Mouse (Mus musculus) kidney, adult 10 weeks (tissue): ENCODE data around the gene Arhgap11a. TPM values are rescaled to one million over a fixed set of nuclear protein-coding genes. Genes with fewer than 3 reads are reported as not detected.

Source experiments
- polyA plus RNA-seq: library from polyadenylated mRNA; stranded (reverse); fragments of 350-450 nt; fragmentation: Illumina TruSeq; extraction: RNeasy Lipid Tissue Mini Kit (QIAGEN cat#74804); gene quantifications from one replicate; pipeline ENCODE4 v1.2.3, GENCODE M21; 2014; ENCODE audit warnings: low read depth, low replicate concordance

The Arhgap11a gene
- 3.4 TPM for polyA plus RNA-seq

GRCm38 (mm10) chr2:113848245-113849121, at the start of gene Arhgap11a:
Gene Arhgap11a (minus strand): TSS chr2:113848661.

GRCm38 (mm10) chr2:113828943-113829882, 19.2 kb downstream of the Arhgap11a start, which contains the start of gene Scg5:
Gene Scg5 (minus strand): TSS chr2:113829121.

Other genes starting within 250 kb of the Arhgap11a start
- 0.24 TPM for gene Grem1, start 90.0 kb downstream of the Arhgap11a start, polyA plus RNA-seq
- gene Scg5, start 19.5 kb downstream of the Arhgap11a start, polyA plus RNA-seq, result 33.6 TPM
- gene Gjd2, start 165.0 kb upstream of the Arhgap11a start, polyA plus RNA-seq, result not detected
- gene Actc1, start 204.9 kb upstream of the Arhgap11a start, polyA plus RNA-seq, result not detected